Mouse (Mus musculus) urinary bladder, postnatal 4 days (tissue): ENCODE measurements around the gene Dnajb2.

ENCODE experiments used
- DNase-seq, 2 experiments: peaks; one replicate each; pipeline ENCODE4 v3.0.0; 2021 to 2022; ENCODE audit warnings: low spot score in 2 of 2

Dnajb2 gene

GRCm38 (mm10) chr1:75250498-75250897, 14.3 kb downstream of the Dnajb2 start:
- DNase-seq: no peak

- DNase-seq: peak; percentile 69 to 76
Observed at GRCm38 (mm10) chr1:75251112-75251970, 15.1 kb downstream of the Dnajb2 start.

DNA sequence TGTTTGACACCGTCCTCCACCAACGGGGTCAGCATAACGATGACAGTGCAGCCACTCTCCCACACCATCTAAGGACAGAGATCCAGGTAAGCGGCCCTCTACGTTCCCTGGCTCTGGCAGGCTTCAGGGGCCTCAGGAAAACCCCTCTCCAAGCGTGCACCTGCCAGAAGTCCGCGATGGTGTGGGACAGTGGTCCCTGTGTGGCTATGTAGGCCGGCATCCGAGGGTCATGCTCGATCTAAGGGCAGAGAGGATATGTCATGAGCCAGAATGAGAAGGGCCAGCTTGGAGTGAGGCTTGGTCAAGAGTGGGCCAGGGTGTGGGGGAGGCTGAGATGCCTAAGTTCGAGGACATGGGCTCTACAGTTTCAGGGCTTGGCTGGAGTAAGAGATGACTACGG, 16.1 kb downstream of the Dnajb2 start:
- no peak for DNase-seq

DNA sequence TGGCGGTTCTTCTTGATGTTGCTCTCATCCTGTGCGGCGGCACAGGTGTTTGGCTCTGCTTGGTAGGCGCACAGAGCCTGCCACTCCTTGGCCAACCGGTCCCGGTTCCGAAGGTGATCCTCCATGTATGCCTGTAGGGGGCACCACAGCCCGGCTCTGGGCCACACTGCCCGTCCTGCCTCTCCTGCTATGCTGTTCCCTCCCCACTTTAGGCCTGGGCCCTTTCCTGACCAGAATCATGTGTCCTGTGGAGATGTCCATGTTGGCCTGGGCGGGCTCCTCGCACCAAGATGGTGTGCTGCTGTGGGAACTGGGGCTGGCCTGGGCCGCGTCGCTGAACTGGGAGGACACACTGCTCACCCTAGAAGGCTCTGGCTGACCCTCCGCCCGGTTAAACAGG, 16.8 kb downstream of the Dnajb2 start:
- no peak for DNase-seq

DNA sequence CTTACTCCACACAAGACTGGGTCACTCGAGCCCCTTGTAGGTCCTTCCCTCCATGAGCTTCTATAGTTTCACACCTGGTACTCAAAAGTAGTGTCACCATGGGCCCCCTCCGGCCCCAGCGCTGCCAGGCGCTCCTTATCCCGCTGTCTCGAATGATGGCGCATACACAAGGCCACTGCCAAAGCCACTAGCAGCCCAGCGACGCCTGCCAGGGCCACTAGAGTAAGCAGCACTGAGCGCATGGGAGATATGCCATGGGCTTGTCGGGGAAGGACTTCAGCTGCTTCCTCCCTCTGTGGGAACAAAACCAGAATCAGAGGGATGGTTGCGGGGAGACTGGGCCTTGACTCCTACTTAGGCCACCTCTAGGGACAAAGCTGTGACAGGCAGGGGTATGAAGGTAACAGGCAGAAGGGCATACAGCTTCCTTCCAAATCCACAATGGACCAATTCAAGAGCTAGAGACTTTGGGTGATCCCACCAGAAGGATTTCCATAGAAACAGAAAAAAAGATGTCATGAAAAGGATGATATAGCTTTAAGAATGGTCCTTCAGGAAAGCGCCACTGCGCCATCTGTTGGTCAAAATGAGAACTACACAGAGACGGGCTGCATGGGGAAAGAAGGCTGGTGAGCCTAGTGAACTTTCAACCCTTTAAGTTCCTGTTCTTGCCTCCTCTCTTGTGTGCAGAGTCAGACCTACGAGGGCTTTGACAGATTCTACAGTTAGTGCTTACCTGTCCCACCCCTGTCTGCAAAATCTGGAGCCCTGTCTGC, 17.8 kb downstream of the Dnajb2 start:
- DNase-seq: peak; percentile 53 to 87

DNA sequence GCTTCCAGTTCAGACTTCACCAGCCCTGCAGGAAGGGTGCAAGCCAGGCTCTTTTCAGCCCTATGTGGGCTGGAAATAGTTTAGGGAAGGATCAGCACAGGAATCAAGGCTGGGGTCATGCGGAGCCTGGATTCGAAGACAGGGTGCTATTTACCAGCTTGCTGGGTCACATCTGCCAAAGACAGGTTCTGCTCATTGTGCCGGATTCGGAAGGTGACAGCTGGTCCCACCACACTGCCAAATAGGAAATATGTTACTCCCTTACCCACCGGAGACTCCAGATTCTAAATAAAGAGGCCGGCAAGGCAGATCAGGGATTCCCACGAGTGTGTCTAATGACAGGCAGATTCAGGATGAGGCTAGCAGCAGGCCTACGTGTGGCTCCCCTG, 18.4 kb downstream of the Dnajb2 start:
- DNase-seq: no peak

GRCm38 (mm10) chr1:75255516-75256046, 19.4 kb downstream of the Dnajb2 start:
- DNase-seq: no peak

GRCm38 (mm10) chr1:75261278-75261677, 25.1 kb downstream of the Dnajb2 start:
- no peak for DNase-seq

GRCm38 (mm10) chr1:75262969-75263951, 27.1 kb downstream of the Dnajb2 start:
- peak in 1 of 2 experiments; percentile 78 for DNase-seq

DNA sequence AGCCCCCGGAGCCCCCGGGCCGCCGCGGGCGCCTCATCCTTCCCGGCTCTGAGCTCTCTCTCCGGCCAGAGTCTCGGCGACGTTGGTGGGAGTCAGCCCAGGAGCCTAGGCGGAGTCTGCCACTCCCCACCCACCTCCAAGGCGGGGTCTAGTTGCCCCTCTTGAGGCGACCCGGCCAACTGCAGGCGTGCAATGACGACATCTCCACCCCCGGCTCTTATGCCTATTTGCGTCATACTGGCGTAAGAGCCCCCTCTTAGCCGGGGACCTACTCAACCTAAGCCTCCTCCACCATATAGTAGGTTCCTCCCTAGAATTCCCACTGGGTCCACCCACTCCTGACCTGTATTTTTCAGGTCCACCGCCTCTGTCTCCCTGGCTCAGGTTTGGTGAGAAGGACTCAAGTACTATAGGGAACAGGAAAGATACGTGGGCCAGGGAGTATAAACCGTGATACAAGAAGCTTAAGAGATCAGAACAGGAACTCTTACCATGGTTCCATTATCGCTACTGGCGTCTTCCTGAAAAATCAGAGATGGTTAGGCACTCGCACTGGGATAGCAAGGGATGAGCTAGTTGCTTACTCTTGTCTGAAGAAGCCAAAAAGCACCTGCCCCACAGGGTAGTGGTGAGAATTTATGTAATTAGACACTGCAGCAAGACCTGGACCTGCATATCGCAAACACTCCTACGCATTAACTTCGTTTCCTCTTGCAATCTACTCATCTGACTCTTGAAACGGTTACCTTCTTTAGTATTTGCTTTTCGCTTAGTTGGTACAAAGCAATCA, 28.1 kb downstream of the Dnajb2 start, which contains the start of gene Ptprn:
TSS of gene Ptprn (minus strand) at position 412 of the 790 bp plus-strand sequence.
- no peak for DNase-seq

- no peak for DNase-seq
Observed at GRCm38 (mm10) chr1:75277195-75278188, 41.3 kb downstream of the Dnajb2 start.

DNA sequence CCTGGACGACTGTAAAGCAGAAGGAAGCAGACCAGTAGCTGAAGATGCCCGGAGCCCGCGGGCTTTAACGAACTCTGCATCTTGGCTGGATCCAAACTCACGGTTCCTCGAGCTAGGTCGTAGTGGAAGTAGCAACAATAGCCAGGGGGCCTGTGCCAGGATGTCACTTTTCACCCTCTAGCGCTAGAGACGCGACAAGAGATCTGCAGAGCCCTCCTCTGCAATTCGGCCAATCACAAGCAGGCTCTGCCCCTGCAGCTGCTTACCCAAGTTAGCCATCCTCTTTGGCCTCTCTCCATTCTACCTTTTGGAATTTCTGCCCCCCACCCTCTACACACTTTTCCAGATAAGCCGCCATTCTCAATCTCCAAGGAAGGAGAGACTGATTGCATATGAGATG, 42.0 kb downstream of the Dnajb2 start, which contains the start of gene Resp18:
TSS of gene Resp18 (minus strand) at position 188 of the 400 bp plus-strand sequence.
- DNase-seq: no peak

- no peak for DNase-seq
Observed at GRCm38 (mm10) chr1:75283017-75283416, 46.8 kb downstream of the Dnajb2 start.

GRCm38 (mm10) chr1:75284911-75285310, 48.7 kb downstream of the Dnajb2 start:
- DNase-seq: no peak

- no peak for DNase-seq
Observed at GRCm38 (mm10) chr1:75289376-75289775, 53.2 kb downstream of the Dnajb2 start.

DNA sequence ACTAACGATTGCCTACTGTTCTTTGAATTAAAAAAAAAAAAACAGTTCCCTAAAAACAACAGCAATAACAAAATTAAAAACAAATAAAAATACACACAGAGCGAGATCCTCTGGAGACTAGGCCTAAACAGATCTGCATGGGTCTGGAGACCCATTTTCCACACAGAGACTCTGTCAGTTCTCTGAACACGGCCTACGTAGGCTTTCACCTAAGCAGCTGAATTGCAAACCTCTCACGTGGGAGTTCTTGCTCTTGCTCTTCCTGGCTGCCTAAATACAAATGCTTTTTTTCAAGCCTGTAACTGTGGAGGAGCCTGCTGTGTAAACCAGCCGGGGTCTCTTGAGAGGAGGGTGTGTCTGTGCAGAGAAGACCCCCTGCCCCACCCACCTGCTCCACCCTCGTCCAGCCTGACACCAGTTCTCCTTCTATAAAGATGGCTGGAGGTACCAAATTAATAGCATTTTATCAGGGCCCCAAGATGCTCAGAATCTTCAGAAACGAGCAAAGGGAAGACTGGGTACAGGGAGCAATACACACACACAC, 53.8 kb downstream of the Dnajb2 start:
- DNase-seq: no peak

DNA sequence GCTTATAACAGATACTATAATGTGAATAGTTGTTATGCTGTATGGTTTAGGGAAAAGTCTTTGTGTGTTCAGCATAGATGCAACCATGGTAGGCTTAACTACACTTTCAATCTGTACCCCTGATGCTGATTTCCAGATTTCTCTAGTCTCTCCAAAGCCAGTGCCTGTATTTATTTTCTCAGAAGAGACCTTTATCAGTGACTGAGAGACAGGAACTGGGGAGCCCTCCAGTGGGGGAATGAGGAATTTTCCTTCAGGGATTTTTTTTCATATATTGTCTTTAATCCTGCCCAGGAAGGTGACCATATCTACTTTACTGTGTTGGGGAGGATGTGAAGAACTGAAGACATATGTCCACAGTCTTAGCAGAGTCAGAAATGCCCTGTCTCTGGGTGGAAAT, 54.4 kb downstream of the Dnajb2 start:
- no peak for DNase-seq

DNA sequence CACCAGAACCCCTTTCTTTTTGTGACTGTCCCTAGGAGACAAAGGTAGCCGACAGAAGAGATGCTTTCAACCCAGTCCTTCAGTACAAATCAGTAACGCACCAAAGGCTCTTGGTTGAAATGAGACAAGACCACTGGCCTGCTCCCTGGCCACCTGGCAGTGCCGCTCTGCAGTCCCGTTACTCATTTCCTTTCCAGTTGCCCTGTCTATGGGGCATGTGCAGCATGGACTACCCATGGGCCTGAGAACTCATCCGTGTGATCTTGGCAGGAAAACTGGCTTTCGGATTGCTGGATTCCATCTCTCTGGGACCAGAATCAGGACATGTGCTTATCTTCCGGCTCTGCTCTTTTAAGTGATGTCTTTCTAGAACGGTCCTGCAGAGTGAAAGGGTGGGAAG, 55.1 kb downstream of the Dnajb2 start:
- DNase-seq: no peak
